Mouse (Mus musculus) neural tube, embryonic 14.5 days (tissue): ENCODE data around the gene Gpr139. TPM values are rescaled to one million over a fixed set of nuclear protein-coding genes. Genes with fewer than 3 reads are reported as not detected.
A peak's percentile ranks its signal among the peaks of the same experiment; 100 is the strongest.

Experiments used
- ATAC-seq: fragments of 200-750 bp; cut with Nextera tagmentation; 2 replicates; pipeline ENCODE4 v1.8.0; 2017; ENCODE audit warnings: low read depth, mild to moderate bottlenecking, moderate TSS enrichment, moderate library complexity
- H3K27ac ChIP-seq: fragments of 300-500 bp; sonication (generic); 2 replicates; pipeline ENCODE4 v1.5.1; 2014; ENCODE audit warnings: low read depth, mild to moderate bottlenecking, control low read depth, low read length, moderate library complexity, mixed read lengths
- H3K27me3 ChIP-seq: fragments of 300-500 bp; sonication (generic); 2 replicates; pipeline ENCODE4 v1.6.1; 2014; ENCODE audit warnings: low read length; ENCODE audit not compliant: control insufficient read depth, insufficient read depth
- H3K36me3 ChIP-seq: fragments of 300-500 bp; sonication (generic); 2 replicates; pipeline ENCODE4 v1.6.1; 2014; ENCODE audit warnings: low read length, mixed read lengths; ENCODE audit not compliant: control insufficient read depth, insufficient read depth
- H3K4me1 ChIP-seq: fragments of 300-500 bp; sonication (generic); 2 replicates; pipeline ENCODE4 v1.6.1; 2014; ENCODE audit warnings: low read length; ENCODE audit not compliant: control insufficient read depth, insufficient read depth
- H3K4me2 ChIP-seq: fragments of 300-500 bp; sonication (generic); 2 replicates; pipeline ENCODE4 v1.6.1; 2014; ENCODE audit warnings: mild to moderate bottlenecking, low read depth, low read length, control low read depth
- H3K4me3 ChIP-seq: fragments of 300-500 bp; sonication (generic); 2 replicates; pipeline ENCODE4 v1.5.1; 2014; ENCODE audit warnings: low read depth, low read length, control low read depth, mixed read lengths
- H3K9ac ChIP-seq: fragments of 300-500 bp; sonication (generic); replicated peaks from 2 replicates; pipeline ENCODE4 v1.6.1; 2014; ENCODE audit warnings: low read depth, mild to moderate bottlenecking, control low read depth, low read length, mixed read lengths
- H3K9me3 ChIP-seq: fragments of 300-500 bp; sonication (generic); 2 replicates; pipeline ENCODE4 v1.6.1; 2016; ENCODE audit warnings: low read length; ENCODE audit not compliant: control insufficient read depth
- WGBS: fragments of 180-500 bp; shearing (Covaris S2); extraction: QIAGEN DNeasy Blood & Tissue Kit; methylation state at CpG from one replicate; pipeline ENCODE4 v1.1.7; 2014; 5-methylcytosine and 5-hydroxymethylcytosine counted together
- polyA plus RNA-seq: library from polyadenylated mRNA; unstranded; fragments of >200 nt; fragmentation: Nextera tagmentation; extraction: Ambion mirVana; gene quantifications from 2 replicates; pipeline ENCODE4 v1.2.1, GENCODE M21; 2014

Gene Gpr139
- polyA plus RNA-seq, 1 experiment from 2014 or later: 13.9 TPM

GRCm38 (mm10) chr7:119111771-119112170, 72.6 kb downstream of the Gpr139 start:
- 72% methylated on average over 8 of the region's 8 CpGs for WGBS
- ATAC-seq: no peak
- H3K4me1 ChIP-seq: no peaks in the 10 kb centered on the region

DNA sequence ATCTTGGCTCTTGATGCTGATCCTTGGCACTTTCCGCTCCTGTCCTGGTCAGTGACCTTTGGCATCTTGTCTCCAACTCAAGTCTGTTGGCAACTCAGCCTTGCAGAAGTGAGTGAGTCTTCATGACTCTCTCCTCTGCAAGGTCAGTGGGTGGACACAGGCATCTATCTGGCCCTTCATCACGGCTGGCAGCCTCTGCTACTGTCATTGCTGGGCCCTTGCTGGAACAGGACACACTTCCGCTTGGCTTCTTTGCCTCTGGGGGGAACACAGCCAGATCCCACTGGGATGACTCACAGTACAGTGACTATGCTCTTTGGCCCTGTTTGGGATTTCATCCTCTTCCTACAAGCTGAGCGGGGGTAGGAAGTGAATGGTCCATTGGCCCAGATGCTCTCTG, 78.5 kb downstream of the Gpr139 start:
- Histone ChIP-seq H3K4me3 (no peak overlapping the region), H3K27ac (no peak overlapping the region), H3K36me3 (no peaks in the 10 kb centered on the region), H3K4me1 (no peaks in the 10 kb centered on the region), H3K9me3 (no peaks in the 10 kb centered on the region), H3K27me3 (no peaks in the 10 kb centered on the region; the same call in 1 of the 2 replicates), H3K9ac (no peak overlapping the region), H3K4me2 (no peak overlapping the region)
- 94% methylated on average over 4 of the region's 4 CpGs for WGBS
- ATAC-seq: no peak

More at GRCm38 (mm10) chr7:119111771-119112170, 72.6 kb downstream of the Gpr139 start:
- Histone ChIP-seq H3K27ac (no peak overlapping the region), H3K9ac (no peak overlapping the region), H3K9me3 (no peaks in the 10 kb centered on the region), H3K4me3 (no peak overlapping the region), H3K36me3 (no peaks in the 10 kb centered on the region), H3K4me2 (no peak overlapping the region), H3K27me3 (no peaks in the 10 kb centered on the region; the same call in 1 of the 2 replicates)

- ATAC-seq: peak; percentile 75; the same call in 1 of the 2 replicates
These were observed 87.8 kb downstream of the Gpr139 start for GRCm38 (mm10) chr7:119096583-119096982.

More at GRCm38 (mm10) chr7:119096583-119096982, 87.8 kb downstream of the Gpr139 start:
- Histone ChIP-seq H3K4me2 (no peak overlapping the region), H3K36me3 (no peaks in the 10 kb centered on the region), H3K9me3 (no peaks in the 10 kb centered on the region), H3K4me1 (no peaks in the 10 kb centered on the region), H3K9ac (no peak overlapping the region), H3K27me3 (no peaks in the 10 kb centered on the region), H3K27ac (no peak overlapping the region), H3K4me3 (no peak overlapping the region)
- 19% methylated on average over 3 of the region's 3 CpGs for WGBS

Other genes with a start within 250 kb of the Gpr139 start
- 4.9 and 9.9 TPM in 2 replicates for gene Gprc5b, start 189.4 kb downstream of the Gpr139 start, polyA plus RNA-seq